Mouse (Mus musculus): ENCODE measurements around the gene Gm266.

Gm266 gene

DNA sequence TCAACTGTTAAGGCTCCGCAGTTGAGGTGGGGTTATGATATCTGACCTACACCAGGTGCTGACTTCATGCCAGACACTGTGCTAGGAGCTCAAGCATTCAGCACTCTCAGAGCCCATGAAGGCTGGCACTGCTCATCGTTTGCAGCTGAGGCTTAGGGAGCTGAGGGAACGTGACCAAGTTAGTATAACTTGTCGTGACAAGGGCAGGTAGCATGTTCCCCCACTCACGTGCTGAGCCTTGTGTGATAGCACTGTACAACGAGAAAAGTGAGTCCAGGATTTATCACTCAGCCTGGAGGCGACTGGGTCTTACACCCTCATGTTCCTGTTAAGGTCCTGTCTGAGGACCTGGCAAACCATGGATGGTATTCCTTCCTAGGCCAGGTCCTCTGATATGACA is 34.1 kb downstream of the Gm266 start:
- DNase-seq, result no peak

DNA sequence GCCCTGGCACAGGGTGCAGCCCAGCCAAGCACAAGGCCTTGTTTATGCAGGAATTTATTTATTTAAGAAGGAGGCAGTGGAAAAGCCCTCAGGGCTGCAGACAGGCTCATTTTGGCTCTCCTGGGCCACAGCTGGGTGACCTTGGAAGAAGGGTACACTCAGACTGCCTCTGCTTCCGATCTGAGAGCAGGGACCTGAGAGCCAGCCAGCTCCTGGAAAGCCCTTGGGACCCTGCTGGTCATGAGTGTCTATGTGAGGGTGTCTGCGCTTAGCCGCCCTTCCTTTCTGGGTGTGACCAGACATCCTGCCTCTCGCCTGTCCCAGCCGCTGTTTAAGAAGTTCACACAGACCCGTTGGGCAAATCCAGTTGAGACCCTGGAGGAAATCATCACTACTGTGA is 35.3 kb downstream of the Gm266 start:
- no peak for DNase-seq

DNA sequence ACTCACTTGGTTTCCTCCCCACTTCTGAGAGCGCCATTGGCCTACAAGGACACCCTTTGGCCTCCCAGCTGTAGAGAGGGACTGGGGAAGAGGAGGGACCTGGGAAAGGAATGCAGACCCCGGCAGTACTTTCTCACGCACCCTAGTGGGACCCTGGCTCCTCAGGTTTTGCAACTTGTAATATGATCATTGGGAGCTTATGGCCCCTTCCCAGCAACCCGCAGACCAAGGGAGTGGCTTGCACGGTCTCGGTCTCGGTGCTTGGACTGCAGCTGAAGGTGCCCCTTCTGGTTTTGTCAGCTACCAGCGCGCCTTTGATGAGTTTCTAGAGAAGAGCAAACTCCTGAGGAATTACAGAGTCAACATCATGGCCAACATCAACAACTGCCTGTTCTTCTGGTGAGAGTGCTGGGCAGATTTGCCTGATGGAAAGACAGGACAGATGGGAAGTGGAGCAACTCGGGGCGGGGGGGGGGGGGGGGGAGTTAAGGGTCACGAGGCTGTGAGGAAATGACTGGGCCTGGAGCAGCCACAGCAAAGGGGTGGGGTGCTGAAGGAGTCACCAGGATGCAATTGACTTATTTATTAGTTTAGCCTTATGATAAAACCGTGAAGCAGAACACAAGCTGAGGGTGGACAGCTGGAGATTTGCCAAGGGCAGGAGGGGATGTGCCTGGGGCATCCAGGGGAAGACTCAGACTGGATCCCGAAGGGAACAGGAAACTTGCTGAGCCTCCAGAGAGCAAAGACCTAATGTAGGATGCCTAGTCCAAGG is 36.5 kb downstream of the Gm266 start:
- DNase-seq, result no peak

DNA sequence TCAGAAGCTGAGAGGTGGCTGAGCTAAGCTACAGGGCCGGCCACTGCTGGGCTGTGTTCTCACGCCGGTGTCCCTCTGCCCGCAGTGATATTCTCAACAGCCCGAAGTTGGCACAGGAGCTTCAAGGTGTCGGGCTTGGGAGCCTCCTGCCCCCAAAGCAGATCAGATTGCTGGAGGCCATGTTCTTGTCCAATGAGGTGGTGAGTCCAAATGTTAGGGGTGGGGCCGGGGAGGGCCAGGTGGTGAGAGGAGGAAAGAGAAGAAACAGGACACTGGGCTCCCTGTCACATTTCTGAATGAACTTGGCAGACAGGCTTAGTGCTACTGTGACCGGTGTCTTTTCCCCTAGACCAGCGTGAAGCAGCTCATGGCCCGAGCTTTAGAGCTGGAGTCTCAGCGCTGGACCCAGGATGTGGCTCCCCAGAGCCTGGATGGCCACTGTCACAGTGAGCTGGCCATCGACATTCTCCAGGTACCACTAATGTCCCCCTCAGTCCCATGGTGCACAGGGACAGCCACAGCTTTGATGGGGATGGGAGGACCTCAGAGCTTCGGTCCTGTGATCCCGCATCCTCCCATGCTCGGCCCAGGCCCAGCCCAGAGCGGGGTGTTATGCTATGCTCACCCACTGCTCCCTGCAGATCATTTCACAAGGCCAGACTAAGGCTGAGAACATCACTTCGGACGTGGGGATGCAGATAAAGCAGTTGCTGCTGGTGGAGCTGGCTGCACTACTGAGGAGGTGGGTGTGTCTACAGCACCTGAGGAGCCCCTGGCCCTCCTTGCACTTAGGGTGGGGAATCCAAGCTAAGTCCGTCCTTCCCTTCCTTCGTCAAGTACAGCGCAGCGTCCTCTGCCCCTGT is 37.5 kb downstream of the Gm266 start:
- no peak for DNase-seq

DNA sequence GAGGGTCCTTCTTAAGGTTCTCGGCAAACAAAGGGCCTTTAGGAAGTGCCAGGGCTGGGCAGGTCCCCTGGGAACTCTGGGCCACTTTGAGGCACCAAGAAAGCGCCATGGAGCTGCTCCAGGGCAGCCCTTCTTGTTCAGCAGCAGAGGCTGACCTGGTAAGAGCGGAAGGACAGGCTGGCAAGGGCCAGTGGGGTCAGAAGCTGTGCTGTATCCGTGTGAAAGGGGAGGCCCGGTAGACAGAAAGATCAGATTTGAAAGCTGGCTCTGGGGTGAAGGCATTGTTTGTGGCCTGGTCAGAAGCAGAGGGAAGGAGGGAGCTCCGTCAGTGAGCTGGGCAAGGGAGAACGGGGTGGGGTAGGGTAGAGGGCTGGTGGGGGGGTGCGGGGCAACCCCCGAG is 38.3 kb downstream of the Gm266 start:
- DNase-seq, result no peak

DNA sequence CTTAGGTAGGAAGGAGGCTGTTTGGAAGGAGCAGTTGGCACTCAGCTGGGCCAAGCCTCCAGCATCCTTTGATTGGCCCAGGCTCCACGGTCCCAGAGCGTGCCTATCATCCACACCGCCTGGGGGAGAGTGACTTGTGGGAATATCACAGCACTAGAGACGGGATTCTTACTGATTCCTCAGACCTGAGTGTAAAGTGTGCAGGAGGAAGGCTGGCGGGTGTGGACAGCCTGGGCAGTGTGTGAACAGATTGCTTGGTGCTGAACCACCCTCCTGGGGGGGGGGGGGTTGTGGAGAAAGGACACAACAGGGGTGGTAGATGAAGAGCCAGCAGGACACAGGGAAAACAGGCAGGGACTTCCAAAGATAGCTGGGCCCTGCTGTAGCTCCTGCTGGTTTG is 38.9 kb downstream of the Gm266 start:
- DNase-seq, result no peak

DNA sequence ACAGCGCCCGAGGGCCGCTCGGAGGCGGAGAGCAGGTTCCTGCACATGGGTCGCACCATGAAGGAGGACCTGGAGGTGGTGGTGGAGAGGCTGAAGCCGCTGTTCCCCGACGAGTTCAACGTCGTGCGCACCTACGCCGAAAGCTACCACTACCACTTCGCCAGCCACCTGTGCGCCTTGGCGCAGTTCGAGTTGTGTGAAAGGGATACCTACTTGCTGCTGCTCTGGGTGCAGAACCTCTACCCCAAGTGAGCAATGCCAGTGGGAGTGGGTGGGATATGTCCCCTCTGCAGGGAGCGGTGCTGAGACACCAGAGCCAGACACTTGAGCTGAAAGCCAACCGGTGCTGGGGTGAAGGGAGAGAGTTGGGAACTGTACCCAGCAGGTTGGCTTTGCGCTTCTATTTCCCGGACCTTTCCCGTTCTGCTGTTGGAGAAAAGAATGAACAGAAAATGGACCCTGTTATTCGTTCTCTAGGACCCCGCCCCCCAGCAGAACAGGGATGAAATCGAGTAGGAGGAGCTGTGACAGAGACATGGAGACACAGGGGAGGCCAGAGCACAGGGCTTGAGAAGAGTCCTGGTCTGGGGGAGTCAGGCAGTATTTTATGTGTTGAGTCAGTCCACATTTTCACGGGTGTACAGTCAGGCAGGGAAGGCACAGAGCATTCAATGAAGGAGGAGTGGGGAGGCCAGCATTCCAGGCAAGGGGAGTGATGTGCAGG is 39.6 kb downstream of the Gm266 start:
- DNase-seq, result no peak

DNA sequence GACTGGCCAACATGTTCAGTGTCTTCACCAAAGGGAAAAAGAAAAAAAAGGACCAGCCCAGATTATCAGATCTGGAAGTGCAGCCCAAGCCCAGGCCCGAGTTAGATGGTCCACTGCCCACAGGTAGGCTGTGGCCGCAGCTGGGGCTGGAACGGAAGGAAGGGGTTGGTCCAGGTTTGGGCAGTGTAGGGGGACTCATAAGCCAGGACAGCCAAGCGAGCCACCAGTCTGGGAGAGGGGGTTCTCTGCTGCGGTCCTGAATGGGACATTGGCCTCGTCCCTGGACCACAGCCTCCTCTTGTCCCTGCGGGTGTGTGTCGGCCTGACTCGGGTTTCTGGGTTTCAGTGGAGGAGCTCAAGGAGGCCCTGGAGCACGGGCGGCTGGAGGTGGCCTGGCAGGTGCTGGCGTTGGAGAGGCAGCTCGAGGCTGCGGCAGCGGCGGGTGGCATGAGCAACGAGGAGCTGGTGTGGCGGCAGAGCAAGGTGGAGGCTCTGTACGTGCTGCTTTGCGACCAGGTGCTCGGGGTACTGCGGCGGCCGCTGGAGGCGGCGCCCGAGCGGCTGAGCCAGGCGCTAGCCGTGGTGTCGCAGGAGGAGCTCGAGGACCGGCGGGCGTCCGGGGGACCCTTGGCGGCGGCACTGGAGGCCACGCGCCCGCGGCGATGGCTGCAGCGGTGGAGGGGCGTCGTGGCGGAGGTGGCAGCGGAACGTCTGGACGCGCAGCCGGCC is 40.3 kb downstream of the Gm266 start:
- no peak for DNase-seq

DNA sequence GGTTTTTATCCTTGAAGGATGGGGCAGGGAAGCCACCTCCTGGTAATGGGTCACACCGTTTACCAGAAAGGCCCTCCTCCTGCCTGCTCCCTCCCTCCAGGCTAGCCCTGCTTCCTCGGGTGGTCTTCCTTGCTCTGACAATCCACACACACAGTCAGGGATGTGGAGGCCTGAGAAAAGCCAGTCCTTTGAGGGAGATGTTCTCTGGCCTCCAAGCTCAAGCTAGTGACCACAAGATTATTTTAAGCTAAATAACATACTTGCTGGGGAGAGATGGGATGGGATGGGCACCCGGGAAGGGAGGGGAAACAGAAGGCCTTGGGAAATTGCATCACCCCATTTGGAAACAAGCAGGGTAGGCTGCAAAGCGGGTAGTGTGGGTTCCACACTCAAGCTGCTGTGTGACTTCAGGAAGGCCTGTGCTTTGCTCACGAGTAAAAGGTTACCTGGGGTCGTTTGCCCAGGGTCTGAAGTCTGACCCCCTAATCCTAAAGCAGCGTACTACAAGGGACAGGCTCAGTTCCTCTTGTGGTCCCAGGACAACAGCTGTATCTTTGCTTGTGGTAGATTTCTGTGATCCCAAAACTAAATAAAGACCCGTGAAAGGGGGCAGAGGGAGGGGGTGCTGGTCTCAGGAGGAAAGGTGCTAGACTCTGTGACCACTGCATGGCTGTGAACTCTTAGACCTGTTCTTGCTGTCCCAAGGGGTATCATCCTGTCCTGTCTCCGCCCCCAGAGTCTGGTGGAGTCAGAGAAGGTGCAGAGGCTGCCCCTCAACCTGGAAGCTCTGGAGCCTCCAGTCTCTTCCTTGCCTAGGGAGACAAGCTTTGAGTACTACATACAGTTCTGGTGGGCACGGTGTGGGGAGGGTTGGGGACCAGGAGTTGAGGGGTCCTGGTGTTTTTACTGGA is 41.4 kb downstream of the Gm266 start:
- DNase-seq, result no peak

DNA sequence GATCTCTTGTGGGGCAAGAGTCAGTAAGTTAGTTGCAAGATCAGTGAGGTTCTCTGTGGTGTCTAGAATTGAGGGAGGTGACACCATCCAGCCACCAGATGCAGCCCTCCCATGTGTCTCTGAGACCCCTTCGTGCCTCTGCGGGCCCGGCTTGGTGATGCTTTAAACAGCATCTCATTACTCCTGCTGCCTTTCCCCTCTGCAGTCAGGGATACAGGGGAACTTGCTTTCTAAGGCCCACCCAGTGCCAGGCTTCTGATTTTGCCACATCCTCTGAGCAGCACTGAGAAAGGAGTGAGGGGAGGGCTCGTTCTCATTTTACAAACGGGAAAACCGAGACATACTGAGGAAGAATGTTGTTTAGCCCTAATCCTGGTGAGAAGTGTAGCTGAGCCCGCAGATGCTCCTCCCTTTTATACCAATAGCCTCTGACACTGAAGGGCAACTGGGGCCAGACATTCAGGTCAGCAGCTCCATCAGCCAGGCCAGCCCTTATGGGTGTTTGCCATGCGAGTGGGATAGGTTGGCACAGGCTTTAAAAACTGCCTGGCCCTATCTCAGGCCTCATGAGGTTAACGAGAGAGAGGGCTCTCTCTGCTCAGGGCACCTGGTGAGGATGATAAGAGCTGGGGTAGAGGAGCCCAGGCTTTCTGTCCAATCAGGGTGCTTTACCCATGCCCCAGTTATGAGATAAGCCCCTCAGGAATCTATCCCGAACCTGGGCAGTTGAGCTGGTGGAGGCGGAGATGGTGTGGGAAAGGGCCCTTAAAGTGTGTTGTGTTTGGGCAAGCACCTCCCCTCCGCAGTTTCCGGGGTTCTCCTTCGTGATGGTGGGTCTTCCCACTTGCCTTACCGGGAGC is 42.4 kb downstream of the Gm266 start:
- DNase-seq, result no peak

DNA sequence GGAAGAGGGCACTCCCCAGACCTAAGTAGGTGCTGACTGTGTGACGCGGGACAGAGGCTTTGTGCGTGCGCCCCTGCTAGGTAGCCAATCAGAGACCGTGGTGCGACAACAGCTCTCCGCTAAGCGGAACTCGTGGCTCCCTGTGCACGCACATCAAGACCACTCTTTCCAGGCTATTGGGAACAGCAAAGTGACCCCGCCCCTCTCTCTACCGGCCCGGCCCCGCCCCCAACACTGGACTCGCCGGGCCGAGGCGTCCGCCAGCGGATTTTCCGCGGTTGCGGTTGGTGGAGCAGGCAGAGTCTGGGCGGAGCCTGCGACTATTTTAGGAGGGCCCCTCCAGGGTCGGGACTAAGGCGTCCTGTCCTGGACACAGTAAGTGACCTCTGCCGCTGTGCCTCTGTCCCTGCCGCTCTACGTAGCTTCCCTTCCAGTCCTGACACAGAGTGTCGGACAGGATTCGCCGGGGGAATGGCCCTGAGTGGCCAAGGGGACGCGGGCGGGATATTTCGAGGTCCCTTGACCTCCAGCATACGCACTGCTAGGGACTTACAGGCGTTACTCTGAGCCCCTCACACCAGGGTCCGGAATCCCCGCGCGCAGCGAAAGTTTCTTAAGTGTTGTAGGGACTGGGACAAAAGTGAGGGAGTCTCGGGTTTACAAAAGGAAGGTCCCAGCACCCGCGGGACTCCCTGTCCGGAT is 43.2 kb downstream of the Gm266 start, which contains the start of gene Tnfaip2:
Gene Tnfaip2, plus strand, starts transcription at position 161 of the 702 bp plus-strand sequence.
- DNase-seq, result no peak

DNA sequence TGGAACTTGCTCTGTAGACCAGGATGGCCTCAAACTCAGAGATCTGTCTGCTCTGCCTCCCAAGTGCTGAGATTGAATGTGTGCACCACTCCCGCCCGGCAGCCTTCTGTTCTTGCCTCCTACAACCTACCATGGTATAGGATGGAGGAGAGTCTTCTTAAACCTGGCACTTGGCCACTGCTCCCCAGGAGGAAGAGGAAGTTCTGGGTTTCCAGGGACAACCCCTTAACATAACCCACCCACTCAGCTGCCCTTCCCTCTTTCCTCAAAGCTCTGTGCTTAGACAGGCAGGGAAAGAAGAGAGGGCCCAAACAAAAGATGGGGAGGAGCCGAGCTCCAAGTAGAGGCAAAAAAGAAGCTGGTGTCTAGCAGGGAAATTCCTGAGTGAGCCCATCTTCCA is 44.1 kb downstream of the Gm266 start:
- DNase-seq, result no peak

DNA sequence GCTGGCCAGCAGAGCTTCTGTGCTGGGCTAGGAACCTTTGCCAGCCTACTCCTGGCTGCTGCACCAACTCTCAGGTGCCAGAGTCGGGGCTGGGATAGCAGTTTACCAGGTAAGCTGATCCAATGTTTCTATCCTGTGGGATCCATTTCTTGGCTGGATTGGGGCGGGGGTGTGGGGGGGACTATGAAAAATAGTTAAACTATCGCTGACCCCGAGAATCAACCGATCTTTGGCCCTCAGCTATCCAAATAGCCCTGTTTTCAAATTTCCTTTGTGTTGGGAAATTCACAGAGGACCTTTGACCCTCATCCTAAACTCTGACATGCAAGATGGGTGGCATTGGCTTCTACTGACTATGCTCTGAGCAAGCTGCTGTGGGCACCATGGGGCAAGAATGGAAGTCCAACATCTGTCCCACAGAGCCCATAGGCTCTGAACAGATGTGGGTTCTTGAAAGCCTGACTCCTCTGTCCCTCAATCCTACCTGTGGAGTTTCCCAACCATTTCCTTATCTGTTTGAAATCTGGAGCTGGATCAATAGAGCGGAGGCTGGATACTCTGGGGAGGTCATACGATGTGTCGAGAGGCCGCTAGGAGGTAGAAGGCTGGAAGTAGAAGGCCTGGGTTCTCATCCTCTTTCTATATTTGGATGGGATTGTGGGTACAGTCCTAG is 44.8 kb downstream of the Gm266 start:
- no peak for DNase-seq

DNA sequence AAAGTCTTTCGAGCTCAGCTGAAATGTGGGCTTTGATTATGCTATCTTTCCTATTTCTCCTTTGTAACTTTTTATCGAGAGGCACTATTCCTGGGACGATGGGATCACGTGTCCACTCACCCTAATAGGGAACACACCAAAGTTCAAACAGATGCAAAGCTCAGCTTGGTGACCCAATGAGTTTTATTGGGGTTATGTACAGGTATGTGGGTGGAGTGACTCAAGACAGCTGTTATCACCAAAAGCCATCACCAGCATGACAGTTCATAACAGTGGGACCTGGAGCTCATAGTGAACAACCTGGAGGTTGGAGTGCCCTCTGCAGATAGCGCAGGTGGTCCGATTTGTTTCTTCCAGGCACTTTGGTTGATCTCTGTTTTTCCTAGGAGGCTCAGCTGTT is 46.8 kb downstream of the Gm266 start:
- DNase-seq, result no peak

DNA sequence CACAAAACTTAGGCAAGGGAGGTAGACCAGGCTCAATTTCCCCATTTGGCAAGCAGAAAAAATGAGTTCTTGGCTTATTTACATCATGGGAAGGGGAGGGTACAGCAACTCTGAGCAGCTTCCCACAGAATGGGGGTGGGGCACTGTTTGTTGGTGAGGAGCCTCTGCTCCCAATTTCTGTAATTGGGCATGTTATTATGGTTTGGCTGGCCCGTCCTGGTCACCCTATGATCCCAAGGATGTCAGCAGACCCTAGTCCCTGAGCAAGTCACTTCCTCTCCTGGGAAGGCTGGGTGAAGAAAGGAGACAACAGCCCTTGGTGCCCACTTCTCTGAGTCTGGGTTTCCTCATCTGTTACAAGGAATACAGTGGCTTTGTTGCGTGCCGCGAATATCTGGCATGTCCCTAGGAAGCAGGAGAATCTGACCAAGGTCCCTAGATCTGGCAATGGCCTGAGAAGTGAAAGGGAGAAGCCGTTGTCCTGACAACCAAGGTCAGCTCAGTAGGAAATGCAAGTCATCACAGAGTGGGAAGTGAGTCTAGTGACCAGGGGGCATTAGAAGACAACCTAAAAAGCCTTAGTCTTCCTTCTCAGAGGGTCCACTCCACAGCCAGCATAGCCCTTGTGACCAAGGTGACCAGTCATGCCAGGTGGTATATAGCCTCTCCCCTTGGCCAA is 48.3 kb downstream of the Gm266 start:
- DNase-seq, result no peak

DNA sequence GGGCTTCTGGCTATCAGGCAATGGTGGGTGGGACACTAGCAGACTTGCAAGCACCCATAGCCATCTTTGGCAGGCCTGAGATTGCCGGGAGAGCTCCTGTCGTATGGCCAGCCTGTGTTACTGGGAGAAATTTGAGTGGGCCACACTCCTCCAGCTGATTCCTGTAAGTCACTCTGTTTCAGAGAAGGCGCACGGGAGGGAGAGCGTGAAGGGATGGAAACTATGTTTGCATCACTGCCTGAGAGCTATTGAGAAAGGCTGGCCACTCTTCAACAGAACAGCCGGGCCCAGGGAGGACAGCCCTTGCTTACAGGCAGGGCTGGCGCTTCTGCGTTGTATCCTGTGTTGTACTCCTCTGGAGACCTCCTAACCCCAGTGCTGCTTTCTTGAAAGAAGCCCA is 49.0 kb downstream of the Gm266 start:
- DNase-seq, result no peak

DNA sequence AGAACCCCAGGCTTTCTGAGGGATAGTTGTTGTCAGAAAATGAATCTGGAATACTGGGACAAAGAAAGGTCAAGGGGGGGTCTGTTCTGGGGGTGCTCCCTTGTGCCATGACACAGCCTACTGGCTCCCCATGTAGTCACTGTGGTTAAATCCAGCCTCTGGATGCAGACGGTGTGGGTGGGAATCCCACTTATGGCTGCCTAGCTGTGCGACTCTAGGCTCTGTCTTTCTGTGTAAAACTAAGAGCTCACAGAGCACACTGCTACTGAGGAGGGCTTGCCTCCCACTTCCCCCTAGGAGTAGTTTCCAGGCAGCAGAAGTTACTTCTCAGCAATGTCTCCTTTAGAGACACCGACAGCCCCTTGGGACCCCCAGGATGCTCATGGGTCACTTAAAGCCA is 49.5 kb downstream of the Gm266 start:
- no peak for DNase-seq

DNA sequence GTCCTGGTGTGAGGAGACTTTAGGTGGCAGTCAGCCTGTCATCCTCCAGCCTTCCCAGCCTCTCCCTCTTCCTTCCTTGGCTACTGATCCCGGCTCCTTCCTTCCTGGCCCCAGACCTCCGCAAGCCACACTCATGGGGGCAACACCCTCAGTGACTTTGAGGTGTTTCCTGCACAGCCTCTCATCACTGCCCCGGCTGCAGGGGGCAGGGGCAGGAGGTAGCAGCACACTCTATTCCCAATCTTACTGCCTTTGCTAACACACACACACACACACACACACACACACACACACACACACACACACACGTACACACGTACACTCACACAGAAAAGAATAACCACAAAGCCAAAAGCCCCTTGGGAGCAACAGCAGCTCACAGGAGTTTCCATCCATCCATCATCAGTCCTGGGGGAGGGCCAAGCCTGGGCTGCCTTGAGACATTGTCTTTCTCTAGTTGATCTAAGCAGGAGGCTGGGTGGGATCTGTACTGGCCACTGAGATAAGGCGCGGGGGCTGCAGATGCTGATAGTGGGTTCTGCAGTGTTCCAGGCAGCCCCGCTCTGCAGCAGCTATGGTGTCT is 50.8 kb downstream of the Gm266 start:
- no peak for DNase-seq

All from cerebellum, adult 9-11 months (tissue).